In the genomic region with DNA sequence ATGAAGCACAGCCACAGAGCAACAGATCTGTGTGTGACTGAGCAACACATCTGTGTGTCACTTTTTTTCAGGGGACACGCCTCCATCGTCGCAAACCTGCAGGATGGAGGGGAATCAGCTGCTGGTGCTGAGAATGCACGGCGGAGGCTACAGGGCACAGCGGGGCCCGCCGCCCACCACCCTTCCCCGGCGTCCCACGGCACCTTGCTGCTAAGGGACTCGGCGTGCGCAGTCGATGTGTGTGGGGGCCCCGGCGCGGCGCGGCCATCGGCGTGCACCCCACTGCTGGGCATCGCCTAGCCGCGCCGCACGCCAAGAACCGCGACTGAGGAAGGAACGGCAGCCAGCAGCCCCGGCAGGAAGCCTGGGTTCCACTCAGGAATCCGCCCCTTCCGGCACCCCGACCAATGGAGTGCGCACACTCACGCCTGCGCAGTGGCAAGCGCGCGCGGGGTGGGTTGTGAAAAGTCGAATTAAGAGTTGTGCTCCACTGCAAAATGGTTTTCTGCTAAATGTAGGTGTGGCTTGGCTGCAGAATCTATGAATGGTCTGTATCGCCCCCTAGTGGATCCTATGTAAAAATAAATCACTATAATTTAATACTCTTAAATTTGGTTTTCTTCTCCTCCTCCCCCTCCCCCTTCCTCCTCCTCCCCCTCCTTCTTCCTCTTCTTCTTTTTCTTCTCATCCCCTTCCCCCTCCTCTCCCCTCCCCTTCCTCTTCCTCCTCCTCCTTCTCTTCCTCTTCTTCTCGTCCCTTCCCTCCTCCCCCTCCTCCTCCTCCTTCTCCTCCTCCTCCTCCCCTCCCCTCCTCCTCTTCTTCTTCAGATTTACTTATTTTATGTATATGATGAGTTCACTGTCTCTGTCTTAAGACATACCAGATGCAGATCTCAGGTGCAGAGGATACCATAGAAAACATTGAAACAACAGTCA, we compare ENCODE assay signal across 8 mouse cellular contexts. TPM values are rescaled to one million over a fixed set of nuclear protein-coding genes. Genes with fewer than 3 reads are reported as not detected.
DNase-seq lines count a peak whose midpoint lies in the region; ATAC-seq and TF ChIP-seq lines count a peak whose summit lies in the region.

Gene Asdurf (minus strand): TSS at position 293 of the 935 bp plus-strand sequence.
Gene Gm28551 (minus strand): TSS at position 341 of the 935 bp plus-strand sequence.
Gene Asnsd1 (minus strand): TSS at position 426 of the 935 bp plus-strand sequence.

- H3K4me2 ChIP-seq in embryonic facial prominence, embryonic 14.5 days (ENCODE audit: low read depth, low read length): peak within 1 kb of the TSS; percentile 58
- peak within 1 kb of the TSS; percentile 62 for H3K4me2 ChIP-seq in limb, embryonic 13.5 days (replicated peaks)
- H3K4me2 ChIP-seq in midbrain, embryonic 16.5 days (ENCODE audit: low read length): peak within 1 kb of the TSS; percentile 59

- DNase-seq in 3T3-L1 (ENCODE audit: low read depth, low spot score): peak; percentile 97
- peak; percentile 97 to 99 for DNase-seq in adrenal gland, postnatal 4 days (ENCODE audit: low spot score in 2 of 2)
- DNase-seq in embryonic facial prominence, embryonic 14.5 days (ENCODE audit: low spot score): peak; percentile 98
- DNase-seq in heart, adult 2 months: peak; percentile 98 to 99
- DNase-seq in kidney, adult 8-10 months: peak; percentile 97 to 98
- peak; percentile 96 for DNase-seq in spleen, postnatal 10 days (ENCODE audit: low spot score in 2 of 2)

- TF ChIP-seq POLR2A in heart, adult 2 months (IDR thresholded peaks at IDR 0.05; ENCODE audit: insufficient read depth, low read depth, low read length): peak; percentile 78

- peak; percentile 79 for TF ChIP-seq CTCF in heart, adult 2 months (IDR thresholded peaks at IDR 0.05)

- H3K4me1 ChIP-seq in embryonic facial prominence, embryonic 14.5 days (ENCODE audit: control insufficient read depth, insufficient read depth, low read length): peaks cover 4% of the 10 kb centered on the region; the same call in 1 of the 2 replicates
- peaks cover 3% of the 10 kb centered on the region for H3K4me1 ChIP-seq in heart, adult 2 months (ENCODE audit: control insufficient read depth, insufficient read depth, low read length)
- H3K4me1 ChIP-seq in limb, embryonic 13.5 days: peaks cover 6% of the 10 kb centered on the region
- peaks cover 7% of the 10 kb centered on the region for H3K4me1 ChIP-seq in midbrain, embryonic 16.5 days (ENCODE audit: control insufficient read depth, insufficient read depth, low read length)

- no peaks in the 10 kb centered on the region for H3K9me3 ChIP-seq in embryonic facial prominence, embryonic 14.5 days (ENCODE audit: control insufficient read depth, low read length)
- H3K9me3 ChIP-seq in limb, embryonic 13.5 days: no peaks in the 10 kb centered on the region
- H3K9me3 ChIP-seq in midbrain, embryonic 16.5 days (replicated peaks; ENCODE audit: control insufficient read depth, low read length, poor library complexity, severe bottlenecking): no peaks in the 10 kb centered on the region

- TF ChIP-seq EP300 in heart, adult 2 months (IDR thresholded peaks at IDR 0.05; ENCODE audit: insufficient read depth, low read depth, low read length): 0 out of 2 replicates have a peak, but pooled peaks have one; percentile 30

- peak; percentile 100 for ATAC-seq in embryonic facial prominence, embryonic 14.5 days (ENCODE audit: low read depth)
- peak; percentile 100 for ATAC-seq in limb, embryonic 13.5 days (ENCODE audit: low FRiP score, low read depth)
- peak; percentile 100 for ATAC-seq in midbrain, embryonic 16.5 days

- H3K79me2 ChIP-seq in heart, adult 2 months (replicated peaks; ENCODE audit: control insufficient read depth, insufficient read depth, low read length): no peaks in the 10 kb centered on the region

- peaks cover 18% of the 10 kb centered on the region for H3K36me3 ChIP-seq in embryonic facial prominence, embryonic 14.5 days (ENCODE audit: control insufficient read depth, insufficient read depth, low read length)
- peaks cover 3% of the 10 kb centered on the region for H3K36me3 ChIP-seq in heart, adult 2 months (ENCODE audit: control insufficient read depth, insufficient read depth, low read length)
- H3K36me3 ChIP-seq in limb, embryonic 13.5 days: peaks cover 19% of the 10 kb centered on the region
- H3K36me3 ChIP-seq in midbrain, embryonic 16.5 days (ENCODE audit: control insufficient read depth, insufficient read depth, low read length): peaks cover 12% of the 10 kb centered on the region

- H3K27ac ChIP-seq in embryonic facial prominence, embryonic 14.5 days (replicated peaks; ENCODE audit: low read depth, low read length): peak within 1 kb of the TSS; percentile 81
- peak within 1 kb of the TSS; percentile 85 for H3K27ac ChIP-seq in heart, adult 2 months
- H3K27ac ChIP-seq in limb, embryonic 13.5 days: peak within 1 kb of the TSS; percentile 89
- peak within 1 kb of the TSS; percentile 90 for H3K27ac ChIP-seq in midbrain, embryonic 16.5 days (ENCODE audit: low read length)

- peak within 1 kb of the TSS; percentile 82 for H3K4me3 ChIP-seq in embryonic facial prominence, embryonic 14.5 days (ENCODE audit: low read depth, low read length)
- H3K4me3 ChIP-seq in heart, adult 2 months: peak within 1 kb of the TSS; percentile 94
- peak within 1 kb of the TSS; percentile 80 for H3K4me3 ChIP-seq in limb, embryonic 13.5 days
- H3K4me3 ChIP-seq in midbrain, embryonic 16.5 days (ENCODE audit: low read depth, low read length): peak within 1 kb of the TSS; percentile 88

- intact Hi-C loops in heart, adult 2 months (cut with DNase I): loop anchor here (2.0 to 10.0 kb wide), 4 partner anchors 40 to 708 kb away; partner anchors contain the start of genes Gm28778, Ormdl1, Osgepl1 and Pms1

- under 1% methylated on average over 39 of the region's 44 CpGs for WGBS in embryonic facial prominence, embryonic 14.5 days
- WGBS in heart, adult 2 months: 1% methylated on average over 36 of the region's 44 CpGs
- under 1% methylated on average over 43 of the region's 44 CpGs for WGBS in limb, embryonic 13.5 days
- under 1% methylated on average over 44 of the region's 44 CpGs for WGBS in midbrain, embryonic 16.5 days

- no peaks in the 10 kb centered on the region for H3K27me3 ChIP-seq in embryonic facial prominence, embryonic 14.5 days (replicated peaks; ENCODE audit: control insufficient read depth, insufficient read depth, low read length)
- no peaks in the 10 kb centered on the region for H3K27me3 ChIP-seq in heart, adult 2 months (ENCODE audit: control insufficient read depth, insufficient read depth, low read length)
- no peaks in the 10 kb centered on the region for H3K27me3 ChIP-seq in limb, embryonic 13.5 days
- H3K27me3 ChIP-seq in midbrain, embryonic 16.5 days (ENCODE audit: control insufficient read depth, insufficient read depth, low read depth, low read length): no peaks in the 10 kb centered on the region

- H3K9ac ChIP-seq in embryonic facial prominence, embryonic 14.5 days (ENCODE audit: low read depth, low read length): peak within 1 kb of the TSS; percentile 94
- H3K9ac ChIP-seq in heart, adult 2 months (ENCODE audit: low read depth, low read length): peak within 1 kb of the TSS; percentile 94
- H3K9ac ChIP-seq in limb, embryonic 13.5 days: peak within 1 kb of the TSS; percentile 93
- H3K9ac ChIP-seq in midbrain, embryonic 16.5 days (ENCODE audit: low read depth, low read length): peak within 1 kb of the TSS; percentile 98

RNA-seq across cellular contexts. Expression of gene Asdurf, which starts in this region (rescaled TPM):
- total RNA-seq in adrenal gland, postnatal 4 days (2021): not detected
- 9.5 and 17.3 TPM in 2 replicates for polyA plus RNA-seq in embryonic facial prominence, embryonic 14.5 days (2014; fragmentation: Nextera tagmentation; extraction: Ambion mirVana)
- 1 to 10 TPM in 1 of 2 experiments, not detected in 1; 1.4 TPM for total RNA-seq in heart, adult 2 months (2021)
- polyA plus RNA-seq in heart, adult 2 months (2012; rRNA removed): not detected in 2 replicates
- polyA plus RNA-seq in limb, embryonic 13.5 days (2015; fragmentation: Nextera tagmentation; extraction: Ambion mirVana): 1.2 and 18.1 TPM in 2 replicates
- polyA plus RNA-seq in midbrain, embryonic 16.5 days (2015; fragmentation: Nextera tagmentation; extraction: Ambion mirVana): 11.4 TPM in 1 of 2 replicates, not detected in the other

RNA-seq across cellular contexts. Expression of gene Gm28551, which starts in this region (rescaled TPM):
- total RNA-seq in adrenal gland, postnatal 4 days (2021): not detected
- polyA plus RNA-seq in embryonic facial prominence, embryonic 14.5 days (2014; fragmentation: Nextera tagmentation; extraction: Ambion mirVana): 0.26 and 0.77 TPM in 2 replicates
- under 1 TPM in 1 of 2 experiments, not detected in 1; 0.14 TPM for total RNA-seq in heart, adult 2 months (2021)
- 0.06 TPM in 1 of 2 replicates, not detected in the other for polyA plus RNA-seq in heart, adult 2 months (2012; rRNA removed)
- 1.2 and 1.3 TPM in 2 replicates for polyA plus RNA-seq in limb, embryonic 13.5 days (2015; fragmentation: Nextera tagmentation; extraction: Ambion mirVana)
- 2.4 and 2.5 TPM in 2 replicates for polyA plus RNA-seq in midbrain, embryonic 16.5 days (2015; fragmentation: Nextera tagmentation; extraction: Ambion mirVana)

RNA-seq across cellular contexts. Expression of gene Asnsd1, which starts in this region (rescaled TPM):
- 10 to 100 TPM; 40.9 to 43.6 TPM for total RNA-seq in adrenal gland, postnatal 4 days (2021)
- 74.9 and 86.1 TPM in 2 replicates for polyA plus RNA-seq in embryonic facial prominence, embryonic 14.5 days (2014; fragmentation: Nextera tagmentation; extraction: Ambion mirVana)
- 10 to 100 TPM; 56.4 to 64.7 TPM for total RNA-seq in heart, adult 2 months (2021)
- 14.3 and 32.1 TPM in 2 replicates for polyA plus RNA-seq in heart, adult 2 months (2012; rRNA removed)
- polyA plus RNA-seq in limb, embryonic 13.5 days (2015; fragmentation: Nextera tagmentation; extraction: Ambion mirVana): 81.0 and 88.6 TPM in 2 replicates
- 52.5 and 56.4 TPM in 2 replicates for polyA plus RNA-seq in midbrain, embryonic 16.5 days (2015; fragmentation: Nextera tagmentation; extraction: Ambion mirVana)

Comparison
In these comparisons a context has a peak if more than half of its experiments do, and no peak if none do; other contexts are left out.
1. Peak in every context shown above with its lines: DNase-seq, ATAC-seq, H3K4me3 ChIP-seq and H3K27ac ChIP-seq.